Comparison of ENCODE assay signal across 19 mouse cellular contexts in genomic region chr8:107172152-107172551, GRCm38 (mm10). TPM values are rescaled to one million over a fixed set of nuclear protein-coding genes. Genes with fewer than 3 reads are reported as not detected.
DNase-seq lines count a peak whose midpoint lies in the region; ATAC-seq and TF ChIP-seq lines count a peak whose summit lies in the region.
"Had no signal": no experiment of that assay in that cellular context is flagged by ENCODE, and none has a peak within 500 bp of the region (broad histone marks: within the 10 kb centered on the region; RNA-seq: fewer than 3 reads in every experiment).

No protein-coding gene starts in this region.

- no peak for TF ChIP-seq POLR2A in brain, embryonic 14.5 days (IDR thresholded peaks at IDR 0.05; ENCODE audit: borderline replicate concordance, extremely low read depth, insufficient read depth, insufficient read length, poor library complexity, severe bottlenecking)

- H3K4me3 ChIP-seq in heart, embryonic 10.5 days = no peak overlapping the region
- H3K4me3 ChIP-seq in hindbrain, embryonic 14.5 days (replicated peaks; ENCODE audit: low read length) = no peak overlapping the region
- H3K4me3 ChIP-seq: erythroblast, embryonic 14.5 days; liver, embryonic 13.5 days; megakaryocyte, embryonic 14.5 days; neural tube, embryonic 12.5 days had no signal

- H3K4me1 ChIP-seq in heart, embryonic 10.5 days = peaks cover 6% of the 10 kb centered on the region; the same call in 1 of the 2 replicates
- 0 out of 2 replicates have a peak, but pooled peaks cover 3% of the 10 kb centered on the region for H3K4me1 ChIP-seq in hindbrain, embryonic 14.5 days (replicated peaks; ENCODE audit: control insufficient read depth, insufficient read depth, low read length)
- H3K4me1 ChIP-seq: liver, embryonic 13.5 days had no signal

- H3K27ac ChIP-seq in heart, embryonic 10.5 days = 0 out of 2 replicates have a peak overlapping the region, but pooled peaks have one; percentile 6
- H3K27ac ChIP-seq in hindbrain, embryonic 14.5 days = no peak overlapping the region
- H3K27ac ChIP-seq: liver, embryonic 13.5 days; neural tube, embryonic 12.5 days had no signal

- intact Hi-C loops in heart, postnatal 25 days (cut with DNase I) = loop anchor here (5.0 kb wide), 1 partner anchor 55 kb away; no protein-coding TSS in a partner anchor

- H3K9ac ChIP-seq in hindbrain, embryonic 14.5 days = no peak overlapping the region
- H3K9ac ChIP-seq: liver, embryonic 13.5 days had no signal

- no peak for TF ChIP-seq CTCF in brain, embryonic 14.5 days (IDR thresholded peaks at IDR 0.05; ENCODE audit: borderline replicate concordance, extremely low read depth, insufficient read depth, insufficient read length)

- H3K36me3 ChIP-seq in heart, embryonic 10.5 days = peaks cover 76% of the 10 kb centered on the region
- H3K36me3 ChIP-seq in hindbrain, embryonic 14.5 days (replicated peaks; ENCODE audit: control insufficient read depth, insufficient read depth) = peaks cover 77% of the 10 kb centered on the region

- H3K27me3 ChIP-seq in heart, embryonic 10.5 days (ENCODE audit: insufficient read depth, poor library complexity, severe bottlenecking) = no peaks in the 10 kb centered on the region
- H3K27me3 ChIP-seq in hindbrain, embryonic 14.5 days (ENCODE audit: control insufficient read depth, insufficient read depth, low read length) = no peaks in the 10 kb centered on the region
- H3K27me3 ChIP-seq: liver, embryonic 13.5 days; megakaryocyte, embryonic 14.5 days; neural tube, embryonic 12.5 days had no signal

- no peaks in the 10 kb centered on the region for H3K9me3 ChIP-seq in heart, embryonic 10.5 days
- H3K9me3 ChIP-seq in hindbrain, embryonic 14.5 days (ENCODE audit: control insufficient read depth, low read length) = no peaks in the 10 kb centered on the region
- H3K9me3 ChIP-seq: liver, embryonic 13.5 days; megakaryocyte, embryonic 14.5 days; neural tube, embryonic 12.5 days had no signal

- 87% methylated on average over 8 of the region's 8 CpGs for WGBS in heart, embryonic 10.5 days
- 30% methylated on average over 8 of the region's 8 CpGs for WGBS in hindbrain, embryonic 14.5 days

- peak; percentile 57; the same call in 1 of the 2 replicates for ATAC-seq in hindbrain, embryonic 14.5 days (ENCODE audit: low FRiP score)
- no peak for ATAC-seq in megakaryocyte, adult 5-6 weeks (ENCODE audit: poor library complexity, severe bottlenecking)
- ATAC-seq: CD4-positive, CD25-positive, alpha-beta regulatory T cell, adult 4 months; inflammation-experienced regulatory T-cells, adult 6 months had no signal

- no peak for DNase-seq in heart, embryonic 10.5 days (ENCODE audit: low spot score)
- no peak for DNase-seq in heart, postnatal 25 days (ENCODE audit: low spot score)
- peak; percentile 28 to 48 for DNase-seq in kidney, postnatal 36 days
- no peak for DNase-seq in kidney, postnatal 25 days
- peak; percentile 83 for DNase-seq in brain, embryonic 14.5 days (ENCODE audit: low read depth)
- peak; percentile 36 for DNase-seq in hindbrain, embryonic 14.5 days (ENCODE audit: low spot score)
- DNase-seq in ovary, postnatal 10 days (ENCODE audit: low spot score) = no peak
- DNase-seq: cerebellum, adult 8-10 months; embryo, embryonic 11 days; gastrocnemius, postnatal 25 days; layer of hippocampus, adult 9-11 months; left cerebral cortex, postnatal 4 days; liver, embryonic 13.5 days had no signal

- no peak overlapping the region for H3K4me2 ChIP-seq in hindbrain, embryonic 14.5 days (replicated peaks)
- H3K4me2 ChIP-seq: liver, embryonic 13.5 days; neural tube, embryonic 12.5 days had no signal

RNA-seq across cellular contexts. Expression of gene Cyb5b, which starts 21.7 kb away (rescaled TPM):
- 92.3 and 109 TPM in 2 replicates for polyA plus RNA-seq in heart, embryonic 10.5 days (2016; fragmentation: Nextera tagmentation; extraction: Ambion mirVana)
- total RNA-seq in heart, postnatal 25 days (2021) = 10 to 100 TPM; 32.8 to 36.6 TPM
- polyA plus RNA-seq in brain, embryonic 14.5 days (2012; rRNA removed) = 83.6 and 99.0 TPM in 2 replicates
- 126 and 134 TPM in 2 replicates for polyA plus RNA-seq in hindbrain, embryonic 14.5 days (2014; fragmentation: Nextera tagmentation; extraction: Ambion mirVana)
- total RNA-seq in megakaryocyte, adult 5-6 weeks (2015) = 41.8 and 43.9 TPM in 2 replicates
- 43.9 and 46.7 TPM in 2 replicates for total RNA-seq in megakaryocyte, adult 5-6 weeks (2017)

Comparison
In these comparisons a context has a peak if more than half of its experiments do, and no peak if none do; other contexts are left out.
1. DNase-seq: peak in kidney, postnatal 36 days (2 of 2), brain, embryonic 14.5 days (single experiment) and hindbrain, embryonic 14.5 days (single experiment); none in heart, embryonic 10.5 days (single experiment), heart, postnatal 25 days (single experiment), kidney, postnatal 25 days (0 of 2) and ovary, postnatal 10 days (single experiment).